Mouse (Mus musculus) forebrain, embryonic 11.5 days (tissue): Measurements from ENCODE around the gene Hectd4. TPM values are rescaled to one million over a fixed set of nuclear protein-coding genes. Genes with fewer than 3 reads are reported as not detected.

ENCODE experiments used
- ATAC-seq: fragments of 200-750 bp; cut with Nextera tagmentation; replicated peaks from 2 replicates; pipeline ENCODE4 v1.8.0; 2017; ENCODE audit warnings: moderate TSS enrichment; ENCODE audit not compliant: low FRiP score
- DNase-seq: peaks from one replicate; pipeline ENCODE4 v3.0.0-alpha.2; 2017; ENCODE audit warnings: low spot score
- H3K27ac ChIP-seq: fragments of 300-500 bp; sonication (generic); 2 replicates; pipeline ENCODE4 v1.5.1; 2014; ENCODE audit warnings: low read depth, low read length
- H3K27me3 ChIP-seq: fragments of 300-500 bp; sonication (generic); 2 replicates; pipeline ENCODE4 v1.6.1; 2014; ENCODE audit warnings: mild to moderate bottlenecking, low read length, mixed read lengths; ENCODE audit not compliant: control insufficient read depth, insufficient read depth
- H3K36me3 ChIP-seq: fragments of 300-500 bp; sonication (generic); 2 replicates; pipeline ENCODE4 v1.6.1; 2014; ENCODE audit warnings: mild to moderate bottlenecking, low read length, moderate library complexity, mixed read lengths; ENCODE audit not compliant: control insufficient read depth, insufficient read depth
- H3K4me1 ChIP-seq: fragments of 300-500 bp; sonication (generic); replicated peaks from 2 replicates; pipeline ENCODE4 v1.6.1; 2014; ENCODE audit warnings: low read length, mixed read lengths; ENCODE audit not compliant: control insufficient read depth, insufficient read depth
- H3K4me2 ChIP-seq: fragments of 300-500 bp; sonication (generic); 2 replicates; pipeline ENCODE4 v1.6.1; 2014; ENCODE audit warnings: low read depth, mild to moderate bottlenecking, low read length, moderate library complexity, mixed read lengths; ENCODE audit not compliant: severe bottlenecking
- H3K4me3 ChIP-seq: fragments of 300-500 bp; sonication (generic); 2 replicates; pipeline ENCODE4 v1.5.1; 2014; ENCODE audit warnings: low read depth, low read length
- H3K9ac ChIP-seq: fragments of 300-500 bp; sonication (generic); 2 replicates; pipeline ENCODE4 v1.6.1; 2014; ENCODE audit warnings: low read length
- H3K9me3 ChIP-seq: fragments of 300-500 bp; sonication (generic); 2 replicates; pipeline ENCODE4 v1.6.1; 2016; ENCODE audit warnings: low read length, mixed read lengths; ENCODE audit not compliant: control insufficient read depth
- WGBS: fragments of 180-500 bp; shearing (Covaris S2); extraction: QIAGEN DNeasy Blood & Tissue Kit; methylation state at CpG from one replicate; pipeline ENCODE4 v1.1.7; 2014; 5-methylcytosine and 5-hydroxymethylcytosine counted together
- polyA plus RNA-seq: library from polyadenylated mRNA; unstranded; fragments of >200 nt; fragmentation: Nextera tagmentation; extraction: Ambion mirVana; gene quantifications from 2 replicates; pipeline ENCODE4 v1.2.1, GENCODE M21; 2014

The Hectd4 gene
- polyA plus RNA-seq, 1 experiment from 2014 or later, result 13.4 TPM

DNA sequence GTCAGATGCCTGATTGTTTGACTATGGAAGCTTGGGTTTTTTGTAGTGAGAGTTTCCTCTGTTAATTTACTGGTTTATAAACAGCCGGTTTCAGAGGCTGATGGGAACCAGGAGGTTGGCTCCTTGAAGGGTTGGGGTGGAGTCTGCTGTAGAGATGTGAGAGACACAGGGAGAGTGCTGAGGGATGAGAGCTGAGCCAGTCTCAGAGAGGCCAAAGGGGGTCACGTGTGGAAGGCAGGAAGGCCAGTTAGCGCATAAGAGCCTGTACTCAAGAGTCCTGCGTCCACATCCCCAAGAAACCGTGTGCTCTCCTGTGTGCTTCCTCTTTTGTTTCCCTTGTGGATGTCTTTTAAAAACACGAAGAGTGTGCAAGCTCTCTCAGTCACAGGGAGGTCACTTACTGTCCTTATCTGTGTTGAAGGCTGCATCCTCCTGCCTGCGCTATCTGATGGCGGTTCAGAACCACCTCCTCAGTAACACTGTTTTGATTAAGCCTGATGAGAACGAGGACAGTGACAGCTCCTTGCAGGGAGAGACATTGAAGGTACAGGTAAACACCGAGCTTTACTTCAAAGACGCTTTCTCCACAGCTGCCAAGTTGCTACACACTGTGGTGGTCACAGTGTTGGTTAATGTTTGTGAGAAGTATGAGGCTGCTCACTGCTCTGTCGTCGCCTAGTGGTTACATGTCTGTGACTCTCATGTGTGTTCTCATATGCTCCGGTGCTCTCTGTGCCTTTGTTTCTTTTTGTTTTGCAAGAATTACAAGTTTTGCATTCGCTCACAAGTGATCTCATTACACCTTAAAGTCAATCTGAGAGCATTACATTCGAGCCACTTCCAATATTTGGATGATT is 72.5 kb downstream of the Hectd4 start:
- 88% methylated on average over 16 of the region's 16 CpGs for WGBS
- Histone ChIP-seq H3K4me3 (no peak overlapping the region), H3K4me1 (no peaks in the 10 kb centered on the region), H3K36me3 (peaks cover 3% of the 10 kb centered on the region; the same call in 1 of the 2 replicates), H3K4me2 (no peak overlapping the region), H3K27ac (no peak overlapping the region), H3K27me3 (no peaks in the 10 kb centered on the region), H3K9me3 (no peaks in the 10 kb centered on the region), H3K9ac (no peak overlapping the region)
- DNase-seq (no peak), ATAC-seq (no peak)

DNA sequence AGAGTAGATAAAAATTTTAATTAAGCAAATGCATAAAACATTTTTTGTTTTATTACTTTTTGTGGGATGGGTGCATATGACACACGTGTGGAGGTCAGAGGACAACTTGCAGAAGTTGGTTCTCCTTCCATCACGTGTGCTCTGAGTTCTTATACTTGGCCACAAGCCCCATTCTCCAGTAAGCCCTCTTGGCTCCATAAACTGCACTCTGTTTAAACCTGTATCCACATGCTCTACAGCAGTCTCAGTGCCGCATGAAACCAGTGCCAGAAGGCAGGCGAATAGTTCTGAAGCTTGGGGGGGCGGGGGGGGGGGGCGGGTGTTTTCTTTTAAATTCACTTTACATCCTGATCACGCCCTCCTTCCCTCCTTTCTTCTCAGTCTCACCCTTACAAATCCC is 85.0 kb downstream of the Hectd4 start:
- H3K9me3 ChIP-seq, result no peaks in the 10 kb centered on the region
- no peak overlapping the region for H3K4me3 ChIP-seq
- ATAC-seq (no peak), DNase-seq (no peak)
- H3K9ac ChIP-seq, result no peak overlapping the region
- H3K4me2 ChIP-seq, result no peak overlapping the region
- peaks cover 4% of the 10 kb centered on the region for H3K36me3 ChIP-seq
- no peaks in the 10 kb centered on the region for H3K4me1 ChIP-seq
- 92% methylated on average over 7 of the region's 7 CpGs for WGBS
- no peak overlapping the region for H3K27ac ChIP-seq
- no peaks in the 10 kb centered on the region for H3K27me3 ChIP-seq

GRCm38 (mm10) chr5:121307620-121308019 is 87.6 kb downstream of the Hectd4 start:
- Histone ChIP-seq H3K36me3 (peaks cover 4% of the 10 kb centered on the region), H3K4me1 (no peaks in the 10 kb centered on the region), H3K27me3 (no peaks in the 10 kb centered on the region), H3K4me2 (no peak overlapping the region), H3K4me3 (no peak overlapping the region), H3K27ac (no peak overlapping the region), H3K9me3 (no peaks in the 10 kb centered on the region), H3K9ac (no peak overlapping the region)
- no peak for ATAC-seq
- 64% methylated on average over 3 of the region's 3 CpGs for WGBS
- DNase-seq, result no peak

DNA sequence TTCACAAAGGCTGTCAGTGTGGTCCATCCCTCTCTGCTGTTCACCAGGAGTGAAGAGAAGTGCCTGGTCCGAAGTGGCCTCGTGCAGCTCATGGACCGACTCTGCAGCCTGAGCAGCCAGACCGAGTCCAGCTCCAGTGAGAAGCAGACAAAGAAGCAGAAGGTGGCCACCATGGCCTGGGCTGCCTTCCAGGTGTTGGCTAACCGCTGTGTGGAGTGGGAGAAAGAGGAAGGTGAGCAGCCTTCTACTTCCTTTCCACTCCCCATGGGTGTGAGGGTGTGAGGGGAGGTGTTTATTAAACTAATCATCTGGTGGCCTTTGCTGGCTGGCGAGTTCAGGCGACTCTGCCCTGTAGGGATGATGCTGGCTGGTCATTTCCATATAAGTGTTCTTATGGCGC is 91.6 kb downstream of the Hectd4 start:
- H3K9ac ChIP-seq, result no peak overlapping the region
- no peaks in the 10 kb centered on the region for H3K27me3 ChIP-seq
- no peak overlapping the region for H3K4me3 ChIP-seq
- H3K36me3 ChIP-seq, result peaks cover 4% of the 10 kb centered on the region
- no peak overlapping the region for H3K4me2 ChIP-seq
- H3K4me1 ChIP-seq, result no peaks in the 10 kb centered on the region
- H3K9me3 ChIP-seq, result no peaks in the 10 kb centered on the region
- ATAC-seq (no peak), DNase-seq (no peak)
- WGBS, result 96% methylated on average over 8 of the region's 8 CpGs
- H3K27ac ChIP-seq, result no peak overlapping the region

- Histone ChIP-seq H3K27me3 (no peaks in the 10 kb centered on the region), H3K36me3 (peaks cover 2% of the 10 kb centered on the region), H3K9me3 (no peaks in the 10 kb centered on the region), H3K4me1 (no peaks in the 10 kb centered on the region), H3K9ac (no peak overlapping the region), H3K27ac (no peak overlapping the region), H3K4me2 (no peak overlapping the region), H3K4me3 (no peak overlapping the region)
- ATAC-seq, result no peak
- DNase-seq, result no peak
- WGBS, result 90% methylated on average over 10 of the region's 10 CpGs
These were observed 93.9 kb downstream of the Hectd4 start for GRCm38 (mm10) chr5:121313764-121314474.

DNA sequence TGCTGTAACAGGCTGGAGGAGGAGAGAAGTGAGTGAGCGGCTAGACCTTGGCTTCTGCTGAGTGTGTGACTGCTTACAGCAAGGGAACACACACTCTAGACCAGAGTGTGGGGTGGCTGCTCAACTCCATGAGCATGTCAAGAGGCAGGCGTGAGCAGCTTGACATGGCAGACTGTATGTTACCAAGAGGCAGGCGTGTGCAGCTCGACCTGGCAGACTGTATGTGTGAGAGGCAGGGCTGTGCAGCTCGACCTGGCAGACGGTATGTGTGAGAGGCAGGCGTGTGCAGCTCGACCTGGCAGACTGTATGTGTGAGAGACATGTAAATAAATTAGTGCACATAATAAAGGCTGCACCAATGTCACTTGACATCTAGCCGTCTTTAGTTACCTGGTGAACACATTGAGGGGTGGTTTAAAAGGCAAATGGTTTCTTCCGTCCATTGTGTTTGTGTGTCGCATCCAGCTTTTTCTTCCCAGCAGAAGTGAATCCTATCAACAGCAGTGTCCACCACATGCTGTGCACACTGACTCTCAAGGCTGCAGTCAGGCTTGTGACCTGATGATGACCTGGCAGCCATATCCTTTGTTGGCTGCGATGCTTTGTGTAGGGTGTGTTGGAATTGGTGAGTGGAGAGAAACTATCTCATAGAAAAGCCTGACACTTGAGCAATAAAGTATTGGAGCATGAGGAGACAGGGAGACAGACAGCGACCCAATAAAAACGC is 106.2 kb downstream of the Hectd4 start:
- no peak overlapping the region for H3K4me2 ChIP-seq
- no peaks in the 10 kb centered on the region for H3K9me3 ChIP-seq
- H3K36me3 ChIP-seq, result peaks cover 10% of the 10 kb centered on the region; the same call in 1 of the 2 replicates
- H3K9ac ChIP-seq, result no peak overlapping the region
- ATAC-seq (no peak), DNase-seq (no peak)
- H3K4me3 ChIP-seq, result no peak overlapping the region
- no peak overlapping the region for H3K27ac ChIP-seq
- no peaks in the 10 kb centered on the region for H3K4me1 ChIP-seq
- no peaks in the 10 kb centered on the region for H3K27me3 ChIP-seq
- WGBS, result 90% methylated on average over 14 of the region's 14 CpGs

DNA sequence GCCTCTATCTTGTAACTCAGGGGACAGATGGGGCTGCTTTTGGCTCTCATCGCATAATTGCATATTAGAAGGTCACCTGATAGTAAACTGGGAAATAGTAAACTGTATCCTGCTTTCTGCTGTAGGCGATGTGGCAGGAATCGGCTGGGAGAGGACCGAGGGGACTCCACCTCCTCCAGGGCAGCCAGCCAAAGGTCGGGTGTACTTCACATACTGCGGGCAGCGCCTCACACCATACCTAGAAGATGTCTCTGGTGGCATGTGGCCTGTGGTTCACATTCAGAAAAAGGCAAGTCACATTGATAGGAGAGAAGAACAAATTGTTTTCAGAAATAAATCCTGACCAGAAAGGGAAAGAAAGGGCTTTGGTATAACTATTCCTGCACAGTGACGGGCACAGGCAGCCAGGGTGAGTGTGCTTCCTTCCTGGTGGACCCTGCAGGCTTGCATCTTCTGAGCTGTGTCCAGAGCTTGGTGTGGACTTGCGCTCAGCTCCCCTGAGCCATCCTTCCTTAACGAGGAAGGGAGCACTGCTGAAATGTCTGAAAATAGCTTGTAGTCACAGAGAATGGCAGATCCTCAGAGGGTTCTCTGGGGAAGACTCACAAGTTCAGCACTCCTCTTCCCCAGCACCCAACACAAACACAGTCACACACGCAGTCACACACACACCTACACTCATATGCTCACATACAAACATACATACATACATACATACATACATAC is 109.5 kb downstream of the Hectd4 start:
- Histone ChIP-seq H3K4me3 (no peak overlapping the region), H3K27me3 (no peaks in the 10 kb centered on the region), H3K9me3 (no peaks in the 10 kb centered on the region), H3K9ac (no peak overlapping the region), H3K36me3 (peaks cover 12% of the 10 kb centered on the region; the same call in 1 of the 2 replicates), H3K4me1 (no peaks in the 10 kb centered on the region), H3K27ac (no peak overlapping the region), H3K4me2 (no peak overlapping the region)
- no peak for ATAC-seq
- 85% methylated on average over 11 of the region's 11 CpGs for whole genome bisulfite sequencing
- no peak for DNase-seq
